Mouse (Mus musculus) forebrain, embryonic 15.5 days (tissue): ENCODE results near the gene Grid1. TPM values are rescaled to one million over a fixed set of nuclear protein-coding genes. Genes with fewer than 3 reads are reported as not detected.
A peak's percentile ranks its signal among the peaks of the same experiment; 100 is the strongest.

Experiments
- ATAC-seq: fragments of 200-750 bp; cut with Nextera tagmentation; replicated peaks from 2 replicates; pipeline ENCODE4 v1.8.0; 2017; ENCODE audit warnings: mild to moderate bottlenecking, moderate TSS enrichment, moderate library complexity
- H3K27ac ChIP-seq: fragments of 300-500 bp; sonication (generic); replicated peaks from 2 replicates; pipeline ENCODE4 v1.5.1; 2015; ENCODE audit warnings: mild to moderate bottlenecking, inconsistent platforms
- H3K27me3 ChIP-seq: fragments of 300-500 bp; sonication (generic); 2 replicates; pipeline ENCODE4 v1.6.1; 2015; ENCODE audit warnings: inconsistent platforms
- H3K36me3 ChIP-seq: fragments of 300-500 bp; sonication (generic); 2 replicates; pipeline ENCODE4 v1.6.1; 2015; ENCODE audit warnings: mild to moderate bottlenecking, inconsistent platforms
- H3K4me1 ChIP-seq: fragments of 300-500 bp; sonication (generic); 2 replicates; pipeline ENCODE4 v1.6.1; 2015; ENCODE audit warnings: inconsistent platforms
- H3K4me2 ChIP-seq: fragments of 300-500 bp; sonication (generic); replicated peaks from 2 replicates; pipeline ENCODE4 v1.6.1; 2015; ENCODE audit warnings: mild to moderate bottlenecking, inconsistent platforms
- H3K4me3 ChIP-seq: fragments of 300-500 bp; sonication (generic); 2 replicates; pipeline ENCODE4 v1.5.1; 2015; ENCODE audit warnings: mild to moderate bottlenecking, inconsistent platforms
- H3K9ac ChIP-seq: fragments of 300-500 bp; sonication (generic); replicated peaks from 2 replicates; pipeline ENCODE4 v1.6.1; 2015; ENCODE audit warnings: mild to moderate bottlenecking, inconsistent platforms
- H3K9me3 ChIP-seq: fragments of 300-500 bp; sonication (generic); 2 replicates; pipeline ENCODE4 v1.6.1; 2016; ENCODE audit warnings: inconsistent platforms
- WGBS: fragments of 180-500 bp; shearing (Covaris S2); methylation state at CpG from one replicate; pipeline ENCODE4 v1.1.7; 2015; ENCODE audit warnings: mixed read lengths; 5-methylcytosine and 5-hydroxymethylcytosine counted together
- polyA plus RNA-seq: library from polyadenylated mRNA; unstranded; fragments of >200 nt; fragmentation: Nextera tagmentation; extraction: Ambion mirVana; gene quantifications from 2 replicates; pipeline ENCODE4 v1.2.1, GENCODE M21; 2015

Grid1 gene
- polyA plus RNA-seq, result 3.1 and 4.1 TPM in 2 replicates

- H3K9me3 ChIP-seq, result no peaks in the 10 kb centered on the region
- WGBS, result under 1% methylated on average over 64 of the region's 96 CpGs
- peaks cover 60% of the 10 kb centered on the region for H3K27me3 ChIP-seq
- peaks cover 39% of the 10 kb centered on the region for H3K4me1 ChIP-seq
- ATAC-seq, result peak; percentile 77
- H3K36me3 ChIP-seq, result no peaks in the 10 kb centered on the region
- peak within 1 kb of the TSS; percentile 82 for H3K4me2 ChIP-seq
- peak within 1 kb of the TSS; percentile 75 for H3K27ac ChIP-seq
- H3K4me3 ChIP-seq, result peak within 1 kb of the TSS; percentile 81
- H3K9ac ChIP-seq, result peak within 1 kb of the TSS; percentile 78
Observed at GRCm38 (mm10) chr14:34819919-34820652, at the start of gene Grid1. Gene Grid1, plus strand, starts transcription at chr14:34820108.

DNA sequence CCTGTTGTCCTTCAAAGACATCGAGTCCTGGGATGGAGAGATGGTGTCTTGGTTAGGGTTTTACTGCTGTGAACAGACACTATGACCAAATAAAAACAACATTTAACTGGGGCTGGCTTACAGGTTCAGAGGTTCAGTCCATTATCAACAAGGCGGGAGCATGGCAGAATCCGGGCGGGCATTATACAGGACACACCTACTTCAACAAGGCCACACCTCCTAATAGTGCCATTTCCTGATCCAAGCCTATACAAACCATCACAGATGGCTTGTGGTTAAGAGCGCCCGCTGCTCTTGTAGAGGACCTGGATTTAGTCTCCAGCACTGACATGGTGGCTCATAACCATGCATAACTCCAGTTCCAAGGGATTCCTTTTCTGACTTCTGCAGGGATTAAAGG, 49.4 kb upstream of the Grid1 start:
- Histone ChIP-seq H3K36me3 (no peaks in the 10 kb centered on the region), H3K27ac (no peak overlapping the region), H3K27me3 (no peaks in the 10 kb centered on the region; the same call in 1 of the 2 replicates), H3K4me3 (no peak overlapping the region), H3K4me2 (no peak overlapping the region), H3K9me3 (no peaks in the 10 kb centered on the region), H3K9ac (no peak overlapping the region), H3K4me1 (peaks cover 10% of the 10 kb centered on the region)
- no peak for ATAC-seq
- WGBS, result 88% methylated on average over 6 of the region's 6 CpGs

GRCm38 (mm10) chr14:34771601-34772000, 48.3 kb upstream of the Grid1 start:
- 28% methylated on average over 9 of the region's 9 CpGs for WGBS
- no peak overlapping the region for H3K4me3 ChIP-seq
- no peak overlapping the region for H3K4me2 ChIP-seq

DNA sequence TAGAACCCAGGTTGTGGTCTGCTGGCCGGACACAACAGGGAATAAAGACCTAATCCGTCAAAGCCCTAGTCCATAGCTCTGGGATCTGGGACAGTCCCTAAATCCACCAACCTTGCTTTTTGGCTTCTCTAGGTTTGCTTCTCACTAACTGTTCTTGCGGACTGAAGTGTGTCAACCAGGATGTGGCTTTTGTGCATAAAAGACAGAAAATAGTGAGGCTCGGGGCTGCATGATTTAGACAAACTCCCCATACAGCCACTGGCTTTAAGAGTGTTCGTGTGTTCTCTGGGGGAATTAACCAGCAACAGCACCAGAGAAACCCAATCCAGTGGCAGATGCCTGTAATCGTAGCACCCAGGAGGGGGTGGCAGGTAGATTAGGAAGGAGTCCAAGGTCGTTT, 47.8 kb upstream of the Grid1 start:
- no peaks in the 10 kb centered on the region; the same call in 1 of the 2 replicates for H3K9me3 ChIP-seq
- no peak for ATAC-seq
- H3K36me3 ChIP-seq, result no peaks in the 10 kb centered on the region
- H3K4me1 ChIP-seq, result peaks cover 10% of the 10 kb centered on the region
- H3K4me3 ChIP-seq, result no peak overlapping the region
- no peak overlapping the region for H3K4me2 ChIP-seq
- H3K27me3 ChIP-seq, result no peaks in the 10 kb centered on the region; the same call in 1 of the 2 replicates
- 62% methylated on average over 7 of the region's 7 CpGs for WGBS
- H3K27ac ChIP-seq, result no peak overlapping the region
- no peak overlapping the region for H3K9ac ChIP-seq

More at GRCm38 (mm10) chr14:34771601-34772000, 48.3 kb upstream of the Grid1 start:
- H3K27ac ChIP-seq, result no peak overlapping the region
- H3K36me3 ChIP-seq, result no peaks in the 10 kb centered on the region
- no peaks in the 10 kb centered on the region; the same call in 1 of the 2 replicates for H3K9me3 ChIP-seq
- no peaks in the 10 kb centered on the region; the same call in 1 of the 2 replicates for H3K27me3 ChIP-seq
- ATAC-seq, result no peak
- H3K9ac ChIP-seq, result no peak overlapping the region
- H3K4me1 ChIP-seq, result peaks cover 10% of the 10 kb centered on the region

- H3K4me2 ChIP-seq, result no peak overlapping the region
- H3K27me3 ChIP-seq, result no peaks in the 10 kb centered on the region; the same call in 1 of the 2 replicates
- ATAC-seq, result no peak
- peaks cover 10% of the 10 kb centered on the region for H3K4me1 ChIP-seq
- no peak overlapping the region for H3K9ac ChIP-seq
- 86% methylated on average over 3 of the region's 3 CpGs for WGBS
- H3K9me3 ChIP-seq, result no peaks in the 10 kb centered on the region; the same call in 1 of the 2 replicates
- no peak overlapping the region for H3K27ac ChIP-seq
- H3K4me3 ChIP-seq, result no peak overlapping the region
- H3K36me3 ChIP-seq, result no peaks in the 10 kb centered on the region
Observed at GRCm38 (mm10) chr14:34773681-34774080, 46.2 kb upstream of the Grid1 start.

- 86% methylated on average over 6 of the region's 6 CpGs for WGBS
- H3K4me2 ChIP-seq, result no peak overlapping the region
- no peaks in the 10 kb centered on the region; the same call in 1 of the 2 replicates for H3K9me3 ChIP-seq
- ATAC-seq, result no peak
- H3K27ac ChIP-seq, result no peak overlapping the region
- H3K4me3 ChIP-seq, result no peak overlapping the region
- H3K27me3 ChIP-seq, result no peaks in the 10 kb centered on the region; the same call in 1 of the 2 replicates
- no peak overlapping the region for H3K9ac ChIP-seq
- peaks cover 6% of the 10 kb centered on the region for H3K4me1 ChIP-seq
- no peaks in the 10 kb centered on the region for H3K36me3 ChIP-seq
Observed at GRCm38 (mm10) chr14:34774231-34774630, 45.7 kb upstream of the Grid1 start.

GRCm38 (mm10) chr14:34776719-34777385, 43.1 kb upstream of the Grid1 start:
- Histone ChIP-seq H3K27me3 (no peaks in the 10 kb centered on the region), H3K27ac (no peak overlapping the region), H3K4me2 (no peak overlapping the region), H3K36me3 (no peaks in the 10 kb centered on the region), H3K4me3 (no peak overlapping the region), H3K4me1 (no peaks in the 10 kb centered on the region), H3K9ac (no peak overlapping the region), H3K9me3 (no peaks in the 10 kb centered on the region; the same call in 1 of the 2 replicates)
- ATAC-seq, result no peak
- WGBS, result 90% methylated on average over 12 of the region's 12 CpGs

DNA sequence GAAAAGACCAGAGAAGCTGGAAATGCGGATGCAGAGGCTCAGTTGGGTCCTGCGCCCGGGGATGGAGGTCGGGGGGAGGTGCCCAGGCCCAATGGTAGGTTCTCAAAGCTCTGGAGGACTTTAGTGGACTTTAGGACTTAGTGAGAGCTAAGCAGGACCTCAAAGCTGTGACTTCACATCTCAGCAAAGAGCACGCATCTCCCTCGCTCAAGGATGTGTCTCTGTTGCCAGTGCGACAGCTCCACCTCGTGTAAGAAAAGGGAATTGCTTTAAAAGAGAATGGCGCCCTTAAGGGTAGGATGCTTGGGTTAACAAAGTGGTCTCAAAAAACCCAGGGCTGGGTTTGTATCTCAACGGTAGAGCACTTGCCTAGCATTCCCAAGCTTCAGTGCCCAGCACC, 42.1 kb upstream of the Grid1 start:
- no peak overlapping the region for H3K9ac ChIP-seq
- H3K9me3 ChIP-seq, result no peaks in the 10 kb centered on the region; the same call in 1 of the 2 replicates
- H3K27me3 ChIP-seq, result no peaks in the 10 kb centered on the region
- 17% methylated on average over 10 of the region's 10 CpGs for WGBS
- no peak overlapping the region for H3K4me3 ChIP-seq
- H3K27ac ChIP-seq, result no peak overlapping the region
- ATAC-seq, result peak; percentile 65; the same call in 1 of the 2 replicates
- H3K4me1 ChIP-seq, result no peaks in the 10 kb centered on the region
- no peaks in the 10 kb centered on the region for H3K36me3 ChIP-seq
- H3K4me2 ChIP-seq, result no peak overlapping the region

DNA sequence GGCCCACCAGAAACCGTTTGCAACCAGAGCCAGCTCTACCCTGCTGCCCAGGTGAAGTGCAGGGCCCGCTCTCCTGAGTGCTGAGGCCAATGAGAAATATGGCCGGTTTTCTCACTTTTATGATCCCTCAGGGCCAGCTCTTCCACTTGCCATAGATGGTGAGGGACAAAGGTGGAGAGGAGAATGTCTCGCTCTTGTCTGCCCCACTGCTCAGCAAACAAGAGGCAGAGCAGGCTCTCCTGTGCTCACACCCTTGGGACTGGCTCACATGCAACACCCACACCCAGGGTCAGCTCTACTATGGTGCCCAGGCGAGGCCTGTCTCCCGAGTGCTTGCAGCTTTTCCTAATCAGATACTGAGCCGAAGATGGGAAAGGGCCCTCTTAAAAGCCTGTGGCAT, 41.1 kb upstream of the Grid1 start:
- no peak overlapping the region for H3K9ac ChIP-seq
- H3K4me2 ChIP-seq, result no peak overlapping the region
- H3K4me1 ChIP-seq, result no peaks in the 10 kb centered on the region
- H3K27me3 ChIP-seq, result no peaks in the 10 kb centered on the region
- H3K27ac ChIP-seq, result no peak overlapping the region
- 84% methylated on average over 7 of the region's 7 CpGs for WGBS
- no peak overlapping the region for H3K4me3 ChIP-seq
- H3K9me3 ChIP-seq, result no peaks in the 10 kb centered on the region; the same call in 1 of the 2 replicates
- no peak for ATAC-seq
- H3K36me3 ChIP-seq, result no peaks in the 10 kb centered on the region

- WGBS, result 73% methylated on average over 1 of the region's 1 CpGs
- no peak overlapping the region for H3K9ac ChIP-seq
- H3K4me3 ChIP-seq, result no peak overlapping the region
- H3K4me2 ChIP-seq, result no peak overlapping the region
- H3K36me3 ChIP-seq, result no peaks in the 10 kb centered on the region
- no peaks in the 10 kb centered on the region for H3K9me3 ChIP-seq
- no peaks in the 10 kb centered on the region for H3K4me1 ChIP-seq
- no peaks in the 10 kb centered on the region for H3K27me3 ChIP-seq
- H3K27ac ChIP-seq, result no peak overlapping the region
- no peak for ATAC-seq
Observed at GRCm38 (mm10) chr14:34793406-34794037, 26.4 kb upstream of the Grid1 start.

DNA sequence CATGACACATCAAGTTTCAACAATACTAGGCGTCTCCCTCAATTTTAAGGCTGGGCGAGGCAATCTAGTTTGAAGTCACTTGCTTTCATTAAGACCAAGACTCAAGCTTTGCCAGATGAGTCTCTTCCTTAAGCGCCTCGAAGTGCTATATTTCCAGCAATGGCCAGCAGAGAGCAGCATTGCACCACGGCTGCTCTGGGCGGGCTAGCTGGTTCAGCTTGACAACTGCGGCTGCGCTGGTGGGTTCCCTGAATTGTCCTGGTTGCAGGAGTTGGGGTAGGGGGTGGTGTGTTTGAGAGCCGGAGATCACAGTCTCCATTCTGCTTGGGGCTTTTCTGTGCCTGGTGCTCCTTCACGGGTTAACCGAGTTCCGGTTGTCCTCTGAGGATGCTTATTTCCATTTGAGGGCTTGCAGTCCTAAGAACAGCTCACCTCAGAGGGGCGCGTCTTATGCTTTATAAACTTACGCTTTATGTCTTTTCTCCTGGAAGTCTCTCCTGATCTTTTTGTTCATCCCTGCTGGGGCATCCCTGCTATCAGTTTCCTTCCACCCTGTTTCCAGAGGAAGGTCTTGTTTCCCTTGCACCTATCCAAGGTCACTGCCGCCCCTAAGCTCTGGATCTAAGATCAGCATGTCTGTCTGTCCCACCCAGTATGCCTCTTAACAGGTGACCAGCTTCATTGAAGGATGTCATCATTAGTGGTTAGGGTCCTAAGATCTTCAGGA, 9.0 kb upstream of the Grid1 start:
- Histone ChIP-seq H3K4me1 (peaks cover 3% of the 10 kb centered on the region), H3K27me3 (peaks cover 6% of the 10 kb centered on the region), H3K9ac (peak overlapping the region; percentile 28; the same call in 1 of the 2 replicates), H3K4me3 (peak overlapping the region; percentile 26), H3K36me3 (no peaks in the 10 kb centered on the region), H3K27ac (no peak overlapping the region), H3K4me2 (peak overlapping the region; percentile 50), H3K9me3 (no peaks in the 10 kb centered on the region)
- peak; percentile 89 for ATAC-seq
- WGBS, result 17% methylated on average over 16 of the region's 16 CpGs
